Mouse (Mus musculus) CH12.LX (cell line): ENCODE measurements around the gene Coro6.

Source experiments
- CHD2 ChIP-seq: IDR thresholded peaks from 2 replicates; pipeline ENCODE4 v1.6.1; 2011; ENCODE audit warnings: low read length, improper control_type of control experiment
- CTCF ChIP-seq, 2 experiments: IDR thresholded peaks in 1 of 2; conservative IDR thresholded peaks in 1 of 2; 2 replicates each; pipeline ENCODE4 v1.5.1; 2011 to 2012; ENCODE audit warnings: low read depth in 2 of 2, low read length in 2 of 2, improper control_type of control experiment in 1 of 2, inconsistent platforms in 1 of 2, mild to moderate bottlenecking in 1 of 2, moderate library complexity in 1 of 2
- EP300 ChIP-seq: IDR thresholded peaks from 2 replicates; pipeline ENCODE4 v1.6.1; 2011; ENCODE audit warnings: low read length, improper control_type of control experiment
- IRF4 ChIP-seq: IDR thresholded peaks from 2 replicates; pipeline ENCODE4 v1.6.1; 2014; ENCODE audit warnings: low read depth, mild to moderate bottlenecking, inconsistent platforms, low read length, improper control_type of control experiment
- KAT2A ChIP-seq: IDR thresholded peaks from 2 replicates; pipeline ENCODE4 v1.6.1; 2012; ENCODE audit warnings: low read length, improper control_type of control experiment, inconsistent platforms; ENCODE audit not compliant: insufficient replicate concordance
- MEF2A ChIP-seq: IDR thresholded peaks from 2 replicates; pipeline ENCODE4 v1.6.1; 2014; ENCODE audit warnings: low read depth, mild to moderate bottlenecking, inconsistent platforms, low read length, improper control_type of control experiment, borderline replicate concordance
- NELFE ChIP-seq: IDR thresholded peaks from 2 replicates; pipeline ENCODE4 v1.6.1; 2011; ENCODE audit warnings: low read depth, low read length, improper control_type of control experiment
- POLR2A ChIP-seq: IDR thresholded peaks from 2 replicates; pipeline ENCODE4 v1.6.1; 2011; ENCODE audit warnings: low read depth, mild to moderate bottlenecking, improper control_type of control experiment, low read length
- POLR2AphosphoS2 ChIP-seq: IDR thresholded peaks from 2 replicates; pipeline ENCODE4 v1.6.1; 2011; ENCODE audit warnings: low read depth, low read length, improper control_type of control experiment
- RAD21 ChIP-seq: IDR thresholded peaks from 2 replicates; pipeline ENCODE4 v1.6.1; 2011; ENCODE audit warnings: low read depth, mild to moderate bottlenecking, low read length, improper control_type of control experiment, moderate library complexity
- USF2 ChIP-seq: conservative IDR thresholded peaks from 2 replicates; pipeline ENCODE4 v1.6.1; 2011; ENCODE audit warnings: low read depth, low read length, improper control_type of control experiment

GRCm38 (mm10) chr11:77461856-77462255 lies 355 bp upstream of the Coro6 start:
- no peak for TF ChIP-seq POLR2AphosphoS2
- TF ChIP-seq IRF4 = no peak
- TF ChIP-seq CHD2 = no peak
- no peak for TF ChIP-seq POLR2A
- TF ChIP-seq KAT2A = no peak
- TF ChIP-seq CTCF (conservative IDR thresholded peaks at IDR 0.05 in 1 of 2, IDR thresholded peaks at IDR 0.05 in 1 of 2; ENCODE audit: low read depth in 2 of 2, low read length in 2 of 2) = no peak
- no peak for TF ChIP-seq NELFE
- no peak for TF ChIP-seq EP300
- TF ChIP-seq USF2 = no peak
- TF ChIP-seq MEF2A = no peak
- TF ChIP-seq RAD21 = no peak
